Mouse (Mus musculus): ENCODE data around the gene Ankle1. TPM values are rescaled to one million over a fixed set of nuclear protein-coding genes. Genes with fewer than 3 reads are reported as not detected.
A peak's percentile ranks its signal among the peaks of the same experiment; 100 is the strongest.

Ankle1 gene
- polyA plus RNA-seq, 1 experiment from 2014 or later: 38.0 TPM

- H3K4me1 ChIP-seq (ENCODE audit: insufficient read depth): peaks cover 7% of the 10 kb centered on the region
- H3K9me3 ChIP-seq (ENCODE audit: low read depth, low read length): no peaks in the 10 kb centered on the region
- no peak for TF ChIP-seq CTCF (IDR thresholded peaks at IDR 0.05; ENCODE audit: low read depth)
- H3K9ac ChIP-seq: no peak overlapping the region
- ATAC-seq (ENCODE audit: insufficient read depth) (no peak), DNase-seq (peak; percentile 78)
- no peaks in the 10 kb centered on the region for H3K27me3 ChIP-seq (ENCODE audit: insufficient read depth, low read length)
- no peaks in the 10 kb centered on the region for H3K36me3 ChIP-seq (ENCODE audit: insufficient read depth)
- no peak overlapping the region for H3K27ac ChIP-seq (ENCODE audit: low read depth)
- H3K4me3 ChIP-seq (ENCODE audit: low read depth, low read length): 0 out of 2 replicates have a peak overlapping the region, but pooled peaks have one; percentile 3
- H3K4me2 ChIP-seq: peak overlapping the region; percentile 32; the same call in 1 of the 2 replicates
- 7% methylated on average over 3 of the region's 3 CpGs for WGBS
Measured at GRCm38 (mm10) chr8:71392871-71393270, 12.9 kb upstream of the Ankle1 start.

- no peak overlapping the region for H3K27ac ChIP-seq (ENCODE audit: low read depth)
- H3K4me2 ChIP-seq: peak overlapping the region; percentile 93
- no peaks in the 10 kb centered on the region for H3K9me3 ChIP-seq (ENCODE audit: low read depth, low read length)
- TF ChIP-seq CTCF (IDR thresholded peaks at IDR 0.05; ENCODE audit: low read depth): no peak
- 75% methylated on average over 7 of the region's 7 CpGs for WGBS
- peak overlapping the region; percentile 18 for H3K4me3 ChIP-seq (ENCODE audit: low read depth, low read length)
- no peak for ATAC-seq (ENCODE audit: insufficient read depth)
- peaks cover 7% of the 10 kb centered on the region for H3K36me3 ChIP-seq (ENCODE audit: insufficient read depth)
- peak overlapping the region; percentile 9; the same call in 1 of the 2 replicates for H3K9ac ChIP-seq
- DNase-seq: no peak
- no peaks in the 10 kb centered on the region for H3K27me3 ChIP-seq (ENCODE audit: insufficient read depth, low read length)
- H3K4me1 ChIP-seq (ENCODE audit: insufficient read depth): peaks cover 7% of the 10 kb centered on the region
Measured at GRCm38 (mm10) chr8:71394481-71394880, 11.3 kb upstream of the Ankle1 start.

GRCm38 (mm10) chr8:71395071-71395470 is 10.7 kb upstream of the Ankle1 start:
- 76% methylated on average over 10 of the region's 10 CpGs for WGBS
- Histone ChIP-seq H3K27ac (ENCODE audit: low read depth) (peak overlapping the region; percentile 54; the same call in 1 of the 2 replicates), H3K9me3 (ENCODE audit: low read depth, low read length) (no peaks in the 10 kb centered on the region), H3K36me3 (ENCODE audit: insufficient read depth) (peaks cover 11% of the 10 kb centered on the region), H3K9ac (peak overlapping the region; percentile 9; the same call in 1 of the 2 replicates), H3K4me1 (ENCODE audit: insufficient read depth) (peaks cover 7% of the 10 kb centered on the region), H3K27me3 (ENCODE audit: insufficient read depth, low read length) (no peaks in the 10 kb centered on the region), H3K4me3 (ENCODE audit: low read depth, low read length) (peak overlapping the region; percentile 18), H3K4me2 (peak overlapping the region; percentile 93)
- no peak for TF ChIP-seq CTCF (IDR thresholded peaks at IDR 0.05; ENCODE audit: low read depth)
- DNase-seq (no peak), ATAC-seq (ENCODE audit: insufficient read depth) (no peak)

- H3K4me3 ChIP-seq (ENCODE audit: low read depth, low read length): peak within 1 kb of the TSS; percentile 81
- peak within 1 kb of the TSS; percentile 86 for H3K27ac ChIP-seq (ENCODE audit: low read depth)
- H3K27me3 ChIP-seq (ENCODE audit: insufficient read depth, low read length): no peaks in the 10 kb centered on the region
- H3K9ac ChIP-seq: peak within 1 kb of the TSS; percentile 9; the same call in 1 of the 2 replicates
- peaks cover 11% of the 10 kb centered on the region for H3K36me3 ChIP-seq (ENCODE audit: insufficient read depth)
- peak; percentile 23 for DNase-seq
- peak within 1 kb of the TSS; percentile 93 for H3K4me2 ChIP-seq
- H3K4me1 ChIP-seq (ENCODE audit: insufficient read depth): peaks cover 7% of the 10 kb centered on the region
- no peak for TF ChIP-seq CTCF (IDR thresholded peaks at IDR 0.05; ENCODE audit: low read depth)
- 78% methylated on average over 9 of the region's 9 CpGs for WGBS
- ATAC-seq (ENCODE audit: insufficient read depth): no peak
- no peaks in the 10 kb centered on the region for H3K9me3 ChIP-seq (ENCODE audit: low read depth, low read length)
Measured at GRCm38 (mm10) chr8:71395629-71396028, 10.2 kb upstream of the Ankle1 start, which contains the start of gene Ushbp1. Gene Ushbp1 (minus strand): TSS chr8:71395802.

- DNase-seq (peak; percentile 97), ATAC-seq (ENCODE audit: insufficient read depth) (peak; percentile 98)
- peak within 1 kb of the TSS; percentile 81 for H3K4me3 ChIP-seq (ENCODE audit: low read depth, low read length)
- peak within 1 kb of the TSS; percentile 93 for H3K4me2 ChIP-seq
- peaks cover 11% of the 10 kb centered on the region for H3K36me3 ChIP-seq (ENCODE audit: insufficient read depth)
- under 1% methylated on average over 34 of the region's 34 CpGs for WGBS
- peak within 1 kb of the TSS; percentile 76 for H3K9ac ChIP-seq
- TF ChIP-seq CTCF (IDR thresholded peaks at IDR 0.05; ENCODE audit: low read depth): no peak
- peak within 1 kb of the TSS; percentile 86 for H3K27ac ChIP-seq (ENCODE audit: low read depth)
- H3K9me3 ChIP-seq (ENCODE audit: low read depth, low read length): no peaks in the 10 kb centered on the region
- H3K27me3 ChIP-seq (ENCODE audit: insufficient read depth, low read length): no peaks in the 10 kb centered on the region
- H3K4me1 ChIP-seq (ENCODE audit: insufficient read depth): peaks cover 7% of the 10 kb centered on the region
Measured at GRCm38 (mm10) chr8:71396639-71397305, 9.0 kb upstream of the Ankle1 start, which contains the start of gene Babam1. Gene Babam1 (plus strand): TSS chr8:71396861.

- ATAC-seq (ENCODE audit: insufficient read depth): no peak
- H3K9ac ChIP-seq: peak overlapping the region; percentile 76
Measured at GRCm38 (mm10) chr8:71397701-71398100, 8.1 kb upstream of the Ankle1 start.

GRCm38 (mm10) chr8:71400826-71401225 is 5.0 kb upstream of the Ankle1 start:
- Histone ChIP-seq H3K4me2 (no peak overlapping the region), H3K4me3 (ENCODE audit: low read depth, low read length) (no peak overlapping the region), H3K9ac (no peak overlapping the region), H3K36me3 (ENCODE audit: insufficient read depth) (peaks cover 15% of the 10 kb centered on the region), H3K27me3 (ENCODE audit: insufficient read depth, low read length) (no peaks in the 10 kb centered on the region), H3K4me1 (ENCODE audit: insufficient read depth) (peaks cover 7% of the 10 kb centered on the region), H3K9me3 (ENCODE audit: low read depth, low read length) (no peaks in the 10 kb centered on the region), H3K27ac (ENCODE audit: low read depth) (no peak overlapping the region)
- ATAC-seq (ENCODE audit: insufficient read depth) (no peak), DNase-seq (no peak)
- 91% methylated on average over 2 of the region's 2 CpGs for WGBS
- TF ChIP-seq CTCF (IDR thresholded peaks at IDR 0.05; ENCODE audit: low read depth): no peak

More at GRCm38 (mm10) chr8:71397701-71398100, 8.1 kb upstream of the Ankle1 start:
- TF ChIP-seq CTCF (IDR thresholded peaks at IDR 0.05; ENCODE audit: low read depth): no peak
- Histone ChIP-seq H3K36me3 (ENCODE audit: insufficient read depth) (peaks cover 11% of the 10 kb centered on the region), H3K4me3 (ENCODE audit: low read depth, low read length) (peak overlapping the region; percentile 81), H3K27me3 (ENCODE audit: insufficient read depth, low read length) (no peaks in the 10 kb centered on the region), H3K4me2 (peak overlapping the region; percentile 93), H3K9me3 (ENCODE audit: low read depth, low read length) (no peaks in the 10 kb centered on the region), H3K4me1 (ENCODE audit: insufficient read depth) (peaks cover 7% of the 10 kb centered on the region), H3K27ac (ENCODE audit: low read depth) (no peak overlapping the region)
- no peak for DNase-seq
- WGBS: 85% methylated on average over 12 of the region's 12 CpGs

All from lung, embryonic 14.5 days (tissue).